Mouse (Mus musculus) urinary bladder, postnatal 10 days (tissue): ENCODE data around the gene Dtx3l.
"Not testable (repeated sequence)": the region's sequence is repeated elsewhere in the genome, so short reads cannot be mapped to it uniquely, and the experiment has no call there.

ENCODE experiments used
- DNase-seq: peaks from one replicate; pipeline ENCODE4 v3.0.0; 2022; ENCODE audit warnings: low spot score

The Dtx3l gene

GRCm38 (mm10) chr16:35924341-35924740 is 14.6 kb downstream of the Dtx3l start:
- no peak for DNase-seq

DNA sequence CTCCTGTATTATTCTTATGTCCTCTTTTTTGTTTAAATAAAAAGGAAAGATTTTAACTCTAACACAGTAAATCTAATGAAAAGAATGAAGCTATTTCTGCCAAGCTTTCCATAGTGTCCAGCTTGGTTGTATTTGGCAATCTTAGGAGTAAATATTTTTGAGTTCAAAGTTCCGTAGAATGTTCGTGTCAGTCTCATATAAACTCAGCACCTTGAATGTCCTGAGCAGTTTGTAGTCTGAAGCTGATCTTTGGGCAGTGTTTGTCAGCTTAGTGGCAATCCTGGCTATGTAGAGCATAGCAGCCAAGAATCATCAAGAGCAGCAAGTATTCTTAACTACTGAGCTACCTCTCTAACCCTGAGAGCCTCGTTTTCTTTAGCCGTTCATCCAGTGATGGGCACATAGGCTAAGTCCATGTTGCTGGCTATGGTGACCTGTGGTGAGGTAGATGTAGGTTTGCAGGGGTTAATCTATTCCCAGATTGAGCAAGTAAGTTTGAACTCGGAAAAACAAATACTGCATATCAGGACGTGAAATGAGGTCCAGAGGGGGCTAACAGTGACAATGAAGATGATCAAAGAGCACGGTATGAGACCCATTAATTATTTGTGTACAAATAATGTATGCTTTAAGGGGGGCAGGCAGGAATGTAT is 15.3 kb downstream of the Dtx3l start:
- DNase-seq: no peak

- DNase-seq: no peak
Observed at GRCm38 (mm10) chr16:35922301-35922895, 16.6 kb downstream of the Dtx3l start.

DNA sequence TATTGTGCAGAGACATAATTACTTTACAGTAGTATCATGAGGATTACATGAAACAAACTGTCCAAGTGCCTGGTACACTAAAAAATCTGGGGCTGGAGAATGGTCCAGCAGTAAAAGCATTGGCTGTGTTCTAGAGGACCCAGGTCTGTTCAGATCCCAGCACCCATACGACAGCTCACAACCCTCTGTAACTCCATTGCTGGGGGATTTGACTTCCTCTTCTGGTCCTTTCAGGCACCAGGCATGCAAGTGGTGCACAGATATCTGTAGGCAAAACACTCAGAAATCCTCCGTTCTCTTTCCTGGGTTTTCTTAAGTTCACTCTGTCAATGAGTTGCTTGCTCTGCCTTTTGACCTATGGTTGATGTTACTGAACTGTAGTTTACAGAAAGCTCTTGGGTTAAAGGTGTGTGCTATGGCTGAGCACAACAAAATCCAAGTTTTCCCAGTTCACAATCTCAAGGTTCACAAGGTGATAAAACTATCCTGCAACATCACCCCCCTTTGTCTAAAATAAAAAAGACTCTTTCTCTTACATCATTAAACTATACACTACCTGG is 17.2 kb downstream of the Dtx3l start:
- DNase-seq: no peak

DNA sequence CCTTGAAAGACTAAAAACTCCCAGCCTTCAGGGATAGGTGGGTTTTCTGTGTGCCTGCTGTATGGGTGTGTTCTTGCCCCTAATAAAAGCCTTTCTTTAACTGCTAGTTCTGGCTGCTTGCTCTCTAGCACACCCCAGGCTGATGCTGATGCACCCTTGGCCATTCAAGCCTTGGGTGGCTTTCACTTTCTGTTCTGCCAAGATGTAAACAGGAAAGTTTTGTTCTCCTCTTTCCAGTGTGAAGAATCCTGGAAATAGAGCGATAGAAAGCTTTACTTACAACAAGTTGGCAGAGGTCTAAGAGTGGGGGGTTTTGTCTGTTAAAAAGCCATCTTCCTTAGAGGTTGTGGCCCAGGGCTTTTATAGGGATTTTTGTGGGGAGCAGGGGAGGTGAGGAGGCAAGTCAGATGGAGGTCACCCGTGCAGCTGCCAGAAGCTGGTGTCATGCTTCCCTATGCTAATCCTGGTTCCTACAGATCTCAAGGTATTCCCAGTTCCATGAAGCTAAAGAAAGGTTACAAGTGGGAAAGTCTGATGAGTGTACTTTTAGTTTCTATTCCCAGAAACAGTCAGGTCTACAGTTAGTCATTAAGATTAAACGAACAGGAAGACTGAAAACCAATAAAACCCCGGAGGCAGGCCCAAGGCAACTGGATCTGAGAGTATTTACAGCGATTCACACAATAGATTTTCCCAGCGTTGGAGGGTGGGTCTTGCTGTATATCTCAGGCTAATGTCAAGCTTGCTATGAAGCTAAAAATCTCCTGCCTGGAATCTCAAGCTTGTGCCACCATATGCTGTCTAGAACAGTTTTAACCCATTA is 20.0 kb downstream of the Dtx3l start:
- DNase-seq: no peak

DNA sequence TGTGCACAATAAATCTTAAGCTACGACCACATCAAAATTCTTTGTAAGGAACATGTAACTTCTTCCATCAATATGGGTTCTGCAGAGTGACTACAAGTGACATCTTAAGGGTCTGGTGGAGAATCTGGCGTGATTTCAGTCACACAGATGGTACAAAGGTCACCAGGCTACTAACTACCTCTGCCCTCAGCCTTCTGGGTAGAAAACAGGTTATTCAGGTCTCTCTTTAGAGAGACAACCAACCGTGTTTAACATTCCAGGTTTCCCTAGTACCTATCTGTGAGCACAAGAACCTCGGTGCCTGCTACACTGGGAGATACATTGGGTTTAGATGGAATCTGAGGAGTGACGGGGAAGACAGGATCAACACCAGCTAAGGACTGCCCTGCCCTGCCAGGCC is 24.6 kb downstream of the Dtx3l start:
- no peak for DNase-seq

- no peak for DNase-seq
Observed at GRCm38 (mm10) chr16:35913526-35913925, 25.4 kb downstream of the Dtx3l start.

DNA sequence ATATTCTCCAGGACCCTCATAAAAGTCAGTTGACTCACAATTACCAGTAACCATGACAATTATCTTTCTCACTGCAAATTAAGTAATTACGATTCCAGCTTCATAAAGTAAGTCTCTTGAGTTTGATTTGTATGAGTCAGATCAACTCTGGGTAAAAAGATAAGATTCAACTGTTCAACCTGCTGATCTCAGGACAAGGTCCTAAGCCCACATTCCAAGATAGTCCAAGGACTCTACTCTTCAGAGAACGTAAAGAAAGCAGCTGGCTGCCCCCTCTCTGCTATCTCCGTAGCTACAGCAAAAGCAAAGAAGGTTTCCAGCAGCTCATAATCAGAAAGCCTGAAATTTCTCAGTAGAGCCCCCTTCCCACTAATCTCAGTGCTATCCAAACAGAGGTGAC is 27.5 kb downstream of the Dtx3l start:
- DNase-seq: no peak

GRCm38 (mm10) chr16:35907432-35908201 is 31.3 kb downstream of the Dtx3l start:
- no peak for DNase-seq

- no peak for DNase-seq
Observed at GRCm38 (mm10) chr16:35906887-35907286, 32.1 kb downstream of the Dtx3l start.

GRCm38 (mm10) chr16:35905819-35906485 is 33.0 kb downstream of the Dtx3l start:
- DNase-seq: no peak

- no peak for DNase-seq
Observed at GRCm38 (mm10) chr16:35905355-35905754, 33.6 kb downstream of the Dtx3l start.

DNA sequence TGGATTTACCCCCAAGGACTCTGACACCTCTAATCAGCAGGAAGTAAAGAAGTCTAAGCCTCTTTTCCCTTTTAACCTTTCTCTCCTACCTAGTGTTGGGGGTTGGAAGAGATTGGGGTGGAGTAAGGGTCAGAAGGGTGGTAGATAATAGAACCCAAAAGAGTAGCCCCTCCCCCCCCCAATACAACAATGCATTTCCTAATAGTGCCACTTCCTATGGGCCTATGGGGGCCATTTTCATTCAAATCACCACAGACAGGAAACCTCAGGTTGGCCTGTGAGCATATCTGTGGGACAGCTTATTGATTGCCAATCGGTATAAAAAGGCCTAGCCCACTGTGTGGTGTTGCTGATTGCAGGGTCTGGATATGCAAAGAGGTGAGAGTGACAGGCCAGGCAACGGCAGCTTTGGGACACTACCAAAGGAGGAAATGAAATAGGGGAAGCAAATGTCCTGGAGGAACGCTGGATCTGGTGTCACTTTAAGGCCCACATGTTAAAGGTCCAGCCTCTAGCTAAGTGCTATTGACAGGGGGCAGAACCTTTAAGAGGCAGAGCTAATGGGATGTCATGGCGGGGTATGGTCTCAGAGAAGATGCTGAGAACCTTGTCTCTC is 34.7 kb downstream of the Dtx3l start:
- no peak for DNase-seq

DNA sequence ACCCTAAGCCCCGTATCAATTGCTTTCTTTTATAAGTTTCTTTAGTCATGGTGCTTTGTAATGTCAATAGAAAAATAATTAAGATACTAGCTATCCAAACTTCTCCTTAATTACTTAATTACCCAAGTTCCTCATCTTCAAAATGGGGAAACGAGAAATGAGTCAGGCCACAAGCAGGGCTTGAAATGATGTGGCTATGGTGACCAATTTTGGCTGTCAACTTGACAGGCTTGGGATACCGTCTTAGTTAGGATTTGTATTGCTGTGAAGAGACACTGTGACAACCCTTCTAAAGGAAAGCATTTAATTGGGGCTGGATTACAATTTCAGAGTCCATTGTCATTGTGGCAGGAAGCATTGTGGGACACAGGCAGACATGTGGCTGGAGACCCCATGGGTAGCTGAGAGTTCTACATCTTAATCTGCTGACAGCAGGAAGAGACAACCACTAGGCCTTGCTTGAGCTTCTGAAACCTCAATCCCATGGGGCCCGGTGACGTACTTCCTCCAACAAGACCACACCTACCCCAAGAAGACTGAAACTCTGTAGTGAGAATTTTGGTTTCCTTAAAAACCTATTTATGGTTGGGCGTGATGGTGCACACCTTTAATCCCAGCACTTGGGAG is 35.8 kb downstream of the Dtx3l start:
- DNase-seq: no peak

GRCm38 (mm10) chr16:35900541-35900940 is 38.4 kb downstream of the Dtx3l start:
- DNase-seq: no peak

DNA sequence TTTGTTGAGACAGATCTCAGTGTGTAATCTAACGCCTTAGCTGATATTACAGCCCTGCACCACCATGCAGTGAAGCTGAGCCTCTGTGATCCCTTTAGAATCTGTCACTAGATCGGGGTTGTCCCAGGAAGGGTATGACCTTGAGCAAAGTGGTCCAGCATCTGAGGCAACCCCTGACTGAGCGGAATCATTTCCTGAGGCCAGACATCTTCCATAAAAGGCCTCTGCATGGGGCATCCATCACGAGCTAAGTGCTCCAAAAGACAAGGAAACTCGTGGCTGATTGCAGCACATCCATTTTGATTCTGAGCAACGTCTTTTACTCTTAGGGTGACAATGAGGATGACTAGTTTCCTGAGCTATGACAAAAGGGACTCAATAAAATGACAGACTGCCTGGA is 44.0 kb downstream of the Dtx3l start:
- DNase-seq: no peak

- not testable (repeated sequence) for DNase-seq
Observed at GRCm38 (mm10) chr16:35891603-35892002, 47.3 kb downstream of the Dtx3l start.

DNA sequence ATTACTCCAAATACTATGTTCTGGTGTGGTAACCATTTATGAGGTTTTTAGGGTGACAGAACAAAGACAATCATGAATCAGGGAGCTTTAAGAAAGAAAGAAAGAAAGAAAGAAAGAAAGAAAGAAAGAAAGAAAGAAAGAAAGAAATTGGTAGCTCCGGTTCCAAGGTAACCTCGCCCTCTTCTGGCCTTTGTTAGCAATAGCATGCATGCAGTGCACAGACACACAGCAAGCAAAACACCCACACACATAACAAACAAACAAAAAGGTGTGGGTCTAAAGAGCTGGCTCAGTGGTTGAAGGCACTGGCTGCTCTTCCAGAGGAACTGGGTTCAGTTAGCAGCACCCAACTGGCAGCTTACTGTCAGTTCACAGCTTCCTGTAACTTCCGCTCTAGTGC is 48.3 kb downstream of the Dtx3l start:
- DNase-seq: no peak

DNA sequence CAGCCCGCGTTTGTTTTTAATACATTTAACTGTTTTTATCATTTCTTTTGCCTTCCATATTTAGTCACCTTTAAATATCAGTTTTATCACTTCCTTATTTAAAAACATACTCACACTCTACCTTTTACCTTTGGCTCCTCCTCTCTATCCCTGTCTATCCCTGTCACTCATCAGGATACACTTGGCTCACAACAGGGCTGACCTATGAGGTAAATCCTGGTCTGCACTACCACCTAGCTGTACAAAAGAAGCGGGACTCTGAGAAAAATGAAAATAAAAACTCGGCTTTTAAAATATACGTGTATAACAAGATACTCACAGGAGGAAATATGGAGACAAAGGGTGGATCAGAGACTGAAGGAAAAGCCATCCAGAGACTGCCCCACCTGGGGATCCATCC is 50.0 kb downstream of the Dtx3l start:
- DNase-seq: no peak

DNA sequence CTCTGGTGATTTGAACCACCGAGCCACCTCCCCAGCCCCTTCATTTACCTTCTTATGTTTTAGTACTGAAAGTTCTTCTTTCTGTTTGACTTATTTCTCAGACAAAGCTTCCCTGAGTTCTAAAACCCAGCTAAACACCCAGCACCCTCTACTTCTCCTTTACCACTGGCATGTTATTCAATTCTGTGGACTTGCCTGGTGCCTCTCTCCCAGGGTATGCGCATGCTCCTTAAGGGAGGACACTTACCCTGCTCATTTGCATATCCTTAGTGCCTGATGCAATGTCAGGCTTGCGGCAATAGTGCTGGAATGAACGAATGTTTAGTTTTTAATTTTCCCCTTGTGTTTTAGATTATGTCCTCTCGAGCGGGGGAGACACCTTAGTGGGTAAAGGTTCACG is 50.8 kb downstream of the Dtx3l start:
- no peak for DNase-seq
